Mouse (Mus musculus) cerebral cortex, adult 2 months (tissue): ENCODE measurements around the gene Foxa3.

ENCODE experiments used
- WGBS: fragments of 180-500 bp; shearing (Covaris S2); methylation state at CpG from one replicate; pipeline ENCODE4 v1.1.7; 2018; 5-methylcytosine and 5-hydroxymethylcytosine counted together

The Foxa3 gene

DNA sequence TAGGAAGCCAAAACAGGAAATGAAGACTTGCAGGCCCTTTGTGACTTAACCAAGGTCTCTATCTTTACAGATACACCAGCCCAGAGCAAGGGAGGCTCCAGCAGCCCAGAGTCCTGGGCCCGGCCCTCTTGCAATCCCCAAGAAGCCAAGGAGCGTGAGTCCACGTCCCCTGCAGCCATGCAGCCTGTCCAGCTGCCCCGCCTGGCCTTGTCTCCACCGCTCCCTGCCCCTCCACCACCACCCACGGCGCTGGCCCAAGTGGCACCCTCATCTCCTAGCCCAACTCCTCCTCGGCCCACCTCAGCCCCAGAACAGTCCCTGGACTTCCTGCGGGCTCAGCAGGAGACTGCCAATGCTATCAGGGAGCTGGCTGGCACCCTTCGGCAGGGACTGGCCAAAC, 22.9 kb downstream of the Foxa3 start:
- WGBS, result 56% methylated on average over 10 of the region's 10 CpGs

DNA sequence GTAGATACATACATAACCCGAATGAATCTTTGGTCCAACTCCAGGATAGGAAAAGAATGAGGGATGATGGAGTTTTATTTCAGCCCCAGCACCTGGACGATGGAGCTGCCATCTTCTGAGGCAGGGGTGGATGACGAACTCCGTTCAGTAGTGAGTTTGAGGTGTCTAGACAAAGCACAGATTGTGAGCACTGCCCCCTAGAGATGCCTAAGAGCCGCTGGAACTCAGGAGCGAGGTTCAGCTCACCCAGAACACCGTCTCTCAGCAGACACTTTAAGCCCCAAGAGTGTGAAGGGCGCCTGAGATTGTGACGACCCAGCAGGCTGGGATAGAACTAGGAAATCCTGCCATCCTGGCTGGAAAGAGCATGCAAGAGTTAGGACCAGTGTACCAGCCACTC, 24.5 kb downstream of the Foxa3 start:
- 48% methylated on average over 9 of the region's 9 CpGs for WGBS

DNA sequence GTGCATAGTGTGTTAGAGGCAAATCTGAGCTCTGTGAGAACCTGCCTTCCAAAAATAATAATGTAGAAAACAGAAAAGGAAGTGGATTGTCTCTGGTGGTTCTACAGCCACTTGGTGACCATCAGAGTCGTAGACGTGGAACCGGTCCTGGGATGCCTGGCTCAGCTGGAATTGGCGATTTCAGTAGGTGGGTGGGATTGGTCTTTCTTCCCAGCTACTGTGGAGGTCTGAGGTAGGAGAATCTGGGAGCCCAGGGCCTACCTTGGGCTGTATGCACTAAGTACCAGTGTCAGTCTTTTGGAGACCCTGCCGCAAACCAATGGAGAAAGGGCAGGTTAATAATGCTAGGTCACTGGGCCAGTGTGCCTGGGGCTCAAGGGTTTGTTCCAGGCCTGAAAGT, 30.3 kb downstream of the Foxa3 start:
- 74% methylated on average over 5 of the region's 5 CpGs for WGBS

DNA sequence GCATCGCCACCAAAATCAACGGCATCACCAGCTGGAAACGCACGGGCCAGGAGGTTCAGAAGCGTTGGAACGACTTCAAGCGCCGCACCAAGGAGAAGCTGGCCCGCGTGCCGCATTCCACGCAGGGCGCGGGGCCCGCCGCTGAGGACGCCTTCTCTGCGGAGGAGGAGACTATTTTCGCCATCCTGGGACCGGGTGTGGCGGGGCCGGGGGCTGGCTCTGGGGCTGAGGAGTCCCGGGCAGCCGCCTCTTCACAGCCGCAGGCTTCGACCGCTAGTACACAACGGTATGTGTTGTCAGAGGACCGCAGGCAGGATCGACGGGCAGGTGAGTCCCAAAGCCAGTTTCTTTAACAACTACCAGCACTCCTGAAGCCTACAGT, 31.1 kb downstream of the Foxa3 start:
- WGBS, result 3% methylated on average over 31 of the region's 31 CpGs

DNA sequence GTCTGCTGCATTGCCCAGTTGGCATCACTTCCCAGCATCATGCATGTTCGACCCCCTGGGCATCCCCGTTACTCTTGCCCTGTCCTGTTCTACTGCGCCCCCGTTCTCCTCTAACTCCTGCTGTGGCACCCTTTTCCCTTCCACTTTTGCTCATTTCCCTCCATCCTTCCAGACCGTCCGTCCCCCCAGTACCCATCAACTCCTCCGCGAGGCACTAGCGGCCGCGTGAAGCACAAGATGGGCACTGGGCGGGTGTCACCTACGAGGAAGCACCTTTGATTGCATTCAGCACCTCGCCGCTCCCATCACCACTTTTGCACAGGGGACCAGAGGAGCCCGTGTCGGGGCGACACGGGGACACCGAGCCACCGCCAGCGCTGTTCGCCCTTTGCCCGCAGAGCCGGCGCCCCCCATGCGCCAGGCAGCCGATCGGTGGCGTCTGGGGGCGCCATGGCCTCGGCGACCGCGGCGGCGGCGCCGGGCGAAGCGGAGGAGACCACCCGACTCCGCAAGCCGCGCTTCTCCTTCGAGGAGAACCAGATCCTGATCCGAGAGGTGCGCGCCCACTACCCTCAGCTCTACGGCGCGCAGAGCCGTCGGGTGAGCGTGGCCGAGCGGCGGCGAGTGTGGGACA, 31.6 kb downstream of the Foxa3 start:
- 1% methylated on average over 59 of the region's 59 CpGs for WGBS

DNA sequence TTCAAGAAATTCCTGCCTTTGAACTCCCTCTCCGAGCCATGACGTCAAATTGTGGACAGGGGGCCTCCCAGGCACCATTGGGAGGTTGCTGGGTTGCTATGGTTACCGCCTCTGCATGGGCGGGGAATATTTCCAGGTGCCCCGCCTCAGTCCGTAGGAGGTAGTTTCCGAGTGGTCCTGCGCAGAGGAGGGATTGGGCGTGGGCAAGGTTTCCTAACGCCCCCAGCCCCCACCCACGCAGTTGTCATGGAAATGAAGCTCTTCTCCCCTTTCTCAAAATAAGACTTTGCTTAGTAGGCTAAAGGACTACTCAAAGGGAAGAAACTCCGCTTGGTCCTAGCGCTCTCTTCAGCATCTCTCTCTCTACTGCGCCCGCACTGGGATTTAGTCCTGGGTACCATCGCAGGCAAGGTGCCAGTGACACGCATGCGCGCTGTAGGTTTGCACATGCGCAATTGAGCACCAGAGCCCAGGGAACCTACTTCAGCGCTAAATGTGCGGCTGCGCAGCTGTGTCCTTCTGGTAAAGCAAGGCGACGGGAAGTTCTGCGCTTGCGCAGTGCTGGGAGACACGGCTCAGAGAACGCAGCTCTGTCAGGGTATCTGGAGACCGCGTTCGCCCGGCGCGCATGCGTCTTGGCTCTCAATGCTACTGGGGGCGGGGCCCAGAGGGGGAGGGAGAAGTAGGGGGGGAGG, 32.6 kb downstream of the Foxa3 start, which contains the start of gene Mypop:
Gene Mypop (plus strand): TSS at position 645 of the 695 bp plus-strand sequence.
- under 1% methylated on average over 37 of the region's 37 CpGs for WGBS

DNA sequence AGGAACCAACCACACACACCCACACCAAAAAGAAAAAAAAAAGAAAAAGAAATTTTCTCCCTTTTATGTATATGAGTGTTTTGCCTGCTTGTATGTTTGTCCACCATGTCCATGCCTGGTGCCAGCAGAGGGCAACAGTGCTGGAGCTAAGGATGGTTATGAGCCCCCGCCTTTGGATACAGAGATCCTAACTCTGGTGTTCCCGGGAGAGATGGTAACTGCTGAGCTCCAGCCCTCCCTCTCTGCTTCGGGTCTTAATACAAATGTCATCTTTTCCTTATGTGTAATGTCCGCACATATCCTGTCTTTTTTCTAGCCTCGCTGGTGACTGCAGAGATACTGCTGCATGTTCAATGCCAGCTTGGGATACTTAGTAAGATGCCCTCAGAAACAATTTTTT, 33.3 kb downstream of the Foxa3 start:
- WGBS, result 5% methylated on average over 5 of the region's 5 CpGs

DNA sequence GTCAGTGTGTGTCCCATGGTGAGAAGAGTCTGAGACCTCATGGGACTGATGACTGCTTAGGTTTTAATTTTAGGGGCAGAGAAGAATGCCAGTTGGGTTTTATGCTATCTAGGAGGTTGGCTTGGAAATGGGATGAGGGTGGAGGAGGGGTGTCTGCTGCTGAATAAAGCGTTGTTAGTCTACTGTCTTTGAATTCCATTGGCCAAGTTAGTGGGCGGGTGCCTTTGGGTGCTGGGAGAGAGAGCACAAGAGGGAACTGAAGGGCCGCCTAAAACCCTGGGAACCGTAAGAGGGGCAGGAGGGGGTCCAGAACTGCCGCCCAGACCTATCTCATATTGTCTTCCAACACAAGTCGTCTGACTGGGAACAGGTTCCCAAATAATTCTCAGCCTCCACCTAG, 34.6 kb downstream of the Foxa3 start:
- 73% methylated on average over 6 of the region's 6 CpGs for WGBS

DNA sequence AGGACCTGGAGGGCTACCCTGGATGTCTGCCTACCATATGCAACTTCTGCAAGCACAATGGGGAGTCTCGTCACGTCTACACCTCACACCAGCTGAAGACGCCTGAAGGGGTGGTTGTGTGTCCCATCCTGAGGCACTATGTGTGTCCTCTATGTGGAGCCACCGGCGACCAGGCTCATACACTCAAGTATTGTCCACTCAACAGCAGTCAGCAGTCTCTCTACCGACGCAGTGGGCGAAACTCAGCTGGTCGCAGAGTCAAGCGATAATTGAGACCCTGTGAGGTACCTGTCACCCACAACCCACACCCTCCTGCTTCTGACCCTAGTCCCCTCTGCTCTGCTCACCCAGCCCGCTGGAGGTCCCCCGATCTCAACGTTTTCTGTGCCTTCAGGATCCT, 35.6 kb downstream of the Foxa3 start:
- WGBS, result 79% methylated on average over 13 of the region's 13 CpGs

DNA sequence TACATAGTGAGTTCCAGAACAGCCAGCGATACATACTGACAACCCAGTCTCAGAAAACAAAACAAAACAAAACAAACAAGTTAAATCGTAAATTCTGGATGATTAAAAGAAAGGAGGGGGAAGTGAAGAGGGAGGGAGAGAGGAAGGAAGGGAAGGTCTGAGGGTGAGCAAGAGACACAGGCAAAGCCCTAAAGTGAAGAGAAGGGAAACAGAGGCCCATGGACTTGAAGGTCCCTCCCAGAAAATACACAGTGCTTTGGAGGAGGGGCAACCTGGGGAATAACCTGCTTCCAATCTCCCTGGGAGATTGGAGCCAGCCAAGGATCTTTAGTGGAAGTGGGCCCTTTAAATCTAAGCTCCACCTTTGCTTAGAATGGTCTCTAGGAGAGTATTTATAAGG, 36.2 kb downstream of the Foxa3 start, which contains the start of gene Nanos2:
Gene Nanos2 (plus strand): TSS at position 301 of the 400 bp plus-strand sequence.
- WGBS, result 76% methylated on average over 2 of the region's 2 CpGs

DNA sequence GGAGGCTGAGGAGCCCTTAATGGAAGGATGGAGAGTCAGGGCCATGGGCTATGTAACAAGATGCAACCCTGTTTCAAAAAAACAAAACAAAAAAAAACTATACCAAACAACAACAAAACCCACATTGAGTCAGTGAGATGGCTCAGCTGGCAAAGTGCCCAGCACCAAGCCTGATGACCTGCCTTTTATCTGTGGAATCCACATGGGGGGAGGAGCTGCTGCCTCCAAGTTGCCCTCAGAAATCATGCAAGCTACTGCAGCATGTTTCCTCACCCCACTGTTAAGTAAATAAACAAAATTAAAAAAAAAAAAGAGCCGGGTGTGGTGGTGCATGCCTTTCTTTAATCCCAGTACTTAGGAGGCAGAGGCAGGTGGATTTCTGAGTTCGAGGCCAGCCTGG, 36.8 kb downstream of the Foxa3 start:
- WGBS, result 81% methylated on average over 2 of the region's 2 CpGs

DNA sequence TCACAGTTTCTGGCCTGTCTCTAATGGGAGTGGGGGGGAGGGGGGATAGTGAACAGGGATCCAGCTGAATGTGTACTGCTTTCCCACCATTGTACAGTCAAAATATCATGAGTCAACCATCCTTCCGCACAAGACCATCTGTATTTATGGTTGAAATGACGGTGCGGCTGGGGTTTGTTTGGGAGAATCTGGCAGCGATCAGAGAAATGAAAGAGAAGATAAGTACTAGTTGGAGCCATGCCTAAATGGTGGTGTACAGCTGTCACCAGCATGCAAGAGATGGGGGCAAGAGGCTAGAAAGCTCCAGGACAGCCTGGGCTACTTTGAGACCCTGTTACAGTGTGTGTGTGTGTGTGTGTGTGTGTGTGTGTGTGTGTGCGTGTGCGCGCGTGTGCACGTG, 45.0 kb downstream of the Foxa3 start:
- 65% methylated on average over 9 of the region's 9 CpGs for WGBS

DNA sequence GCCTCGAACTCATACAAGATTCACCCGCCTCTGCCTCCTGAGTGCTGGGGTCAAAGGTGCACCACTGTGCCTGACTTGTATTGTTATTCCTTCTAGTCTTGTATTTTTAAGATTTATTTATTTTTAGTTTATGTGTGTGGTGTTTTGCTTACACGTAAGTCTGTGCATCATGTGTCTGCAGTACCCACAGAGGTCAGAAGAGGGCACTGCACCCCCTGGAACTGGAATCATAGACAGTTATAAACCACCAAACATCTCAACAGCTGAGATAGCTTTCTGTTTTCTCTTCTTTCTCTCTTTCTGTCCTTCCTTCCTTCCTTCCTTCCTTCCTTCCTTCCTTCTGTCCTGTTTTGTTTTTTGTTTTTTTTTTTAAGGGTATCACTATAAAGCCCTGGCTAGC, 52.4 kb downstream of the Foxa3 start:
- 77% methylated on average over 3 of the region's 3 CpGs for WGBS

DNA sequence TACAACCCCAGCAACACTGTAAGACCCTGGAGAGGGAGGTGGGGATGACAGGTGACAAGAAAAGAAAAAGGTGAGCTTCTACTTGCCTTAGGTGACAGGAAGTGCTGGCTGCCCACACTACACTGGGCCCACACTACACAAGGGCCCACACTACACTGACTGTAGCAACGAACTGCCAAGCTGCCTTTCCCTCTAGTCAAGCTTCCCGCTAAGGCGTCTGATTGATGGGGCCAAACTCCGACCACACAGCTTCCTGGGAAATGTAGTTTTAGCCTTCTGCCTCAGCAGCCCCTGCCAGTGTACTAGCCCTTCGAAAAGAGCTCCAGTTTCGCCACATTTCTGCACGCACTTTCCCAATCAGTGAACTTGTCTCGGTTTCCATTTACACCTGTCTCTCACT, 55.7 kb downstream of the Foxa3 start:
- 8% methylated on average over 8 of the region's 8 CpGs for WGBS

DNA sequence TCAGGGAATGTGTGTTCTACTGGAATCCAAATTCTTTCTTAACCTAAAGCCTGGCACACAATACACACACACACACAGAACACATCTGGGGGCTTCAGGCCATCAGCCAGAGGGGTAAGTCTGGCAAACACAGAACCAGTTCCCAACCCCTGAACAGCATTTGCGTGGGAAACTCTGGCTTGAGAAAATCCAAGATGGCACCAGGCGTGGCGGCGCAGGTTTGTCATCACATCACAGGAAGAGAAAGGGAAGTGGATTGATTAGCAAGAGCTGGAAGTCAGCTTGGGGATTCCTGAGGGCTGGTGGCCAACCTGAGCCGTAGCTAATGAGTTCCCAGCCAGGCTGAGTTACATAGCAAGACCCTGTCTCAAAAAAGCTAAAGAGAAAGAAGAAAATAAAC, 58.0 kb downstream of the Foxa3 start:
- 59% methylated on average over 5 of the region's 5 CpGs for WGBS

DNA sequence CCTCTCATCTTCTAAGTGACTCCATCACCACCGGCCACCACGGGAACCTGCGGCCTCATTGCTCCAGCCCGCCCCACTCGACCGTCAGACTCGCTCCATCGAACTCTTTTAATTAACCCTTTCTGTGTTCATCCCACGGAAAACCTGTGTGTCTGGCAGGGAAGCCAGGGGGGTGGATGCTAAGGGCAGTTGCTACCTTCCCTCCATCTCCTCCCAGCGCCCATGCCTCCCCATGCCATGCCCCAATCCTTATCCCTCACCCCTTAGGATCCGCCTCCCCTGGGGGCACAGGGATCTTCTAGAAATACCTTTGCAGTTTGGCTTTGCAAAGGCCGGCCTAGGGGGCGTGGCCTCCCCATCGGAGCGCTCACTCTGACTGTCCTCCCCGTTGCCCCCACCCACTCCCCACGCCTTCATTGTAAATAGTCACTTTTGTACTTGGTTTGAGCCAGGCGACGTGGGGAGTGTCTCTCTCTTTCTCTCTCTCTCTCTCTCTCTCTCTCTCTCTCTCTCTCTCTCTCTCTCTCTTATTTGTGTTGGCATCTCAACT, 60.0 kb downstream of the Foxa3 start:
- 20% methylated on average over 19 of the region's 19 CpGs for WGBS
